Mouse (Mus musculus) stomach, postnatal 0 days (tissue): ENCODE results near the gene Anapc15-ps.

Source experiments
- CTCF ChIP-seq: IDR thresholded peaks from 2 replicates; pipeline ENCODE4 v1.5.1; 2016; ENCODE audit warnings: antibody characterized with exemption, low read depth, mild to moderate bottlenecking, moderate library complexity
- EP300 ChIP-seq: optimal IDR thresholded peaks from 2 replicates; pipeline ENCODE3; 2016; ENCODE audit warnings: antibody characterized with exemption

DNA sequence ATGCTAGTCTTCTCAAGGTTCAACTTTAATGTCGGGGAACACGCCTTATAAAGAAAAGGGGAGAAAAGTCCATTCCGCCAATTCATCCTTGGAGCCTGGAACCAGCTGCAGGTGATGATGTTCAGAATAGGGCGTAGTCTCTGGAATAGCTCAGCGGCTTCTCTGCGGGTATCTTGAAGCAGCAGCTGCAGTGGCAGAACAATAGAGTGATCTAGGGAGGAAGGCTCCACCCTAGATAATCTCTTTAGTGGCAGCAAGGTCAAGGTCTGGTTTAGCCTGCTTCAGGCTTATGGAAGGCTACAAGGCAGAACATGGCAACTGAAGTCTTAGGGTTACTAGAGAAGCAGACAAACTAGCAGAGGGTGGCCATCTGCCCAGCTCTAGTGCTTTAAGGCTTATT lies 46.2 kb upstream of the Anapc15-ps start:
- TF ChIP-seq CTCF (no peak), EP300 (no peak)
